Mouse (Mus musculus): ENCODE measurements around the gene Siva1. TPM values are rescaled to one million over a fixed set of nuclear protein-coding genes. Genes with fewer than 3 reads are reported as not detected.

Siva1 gene
- polyA plus RNA-seq, 1 experiment from 2014 or later = 178 TPM

DNA sequence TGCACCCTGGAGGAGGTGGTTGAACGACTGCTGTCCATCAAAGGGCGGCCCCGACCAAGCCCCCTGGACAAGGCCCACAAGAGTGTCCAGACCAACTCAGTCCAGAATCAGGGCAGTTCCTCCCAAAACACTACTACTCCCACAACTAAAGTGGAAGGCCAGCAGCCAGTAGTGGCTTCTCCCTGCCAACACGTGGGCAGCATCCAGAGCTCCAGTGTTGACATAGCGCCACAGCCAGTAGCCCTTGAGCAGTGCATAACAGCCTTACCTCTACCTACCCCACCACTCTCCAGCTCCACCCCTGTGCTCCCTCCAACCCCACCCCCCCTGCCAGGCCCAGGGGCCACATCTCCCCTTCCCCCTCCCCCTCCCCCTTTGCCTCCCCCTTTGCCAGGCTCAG lies 40.5 kb upstream of the Siva1 start:
- H3K9ac ChIP-seq (ENCODE audit: low read depth, low read length) = no peak overlapping the region
- ATAC-seq (ENCODE audit: low FRiP score) = no peak
- H3K27ac ChIP-seq (ENCODE audit: low read depth, low read length) = no peak overlapping the region
- H3K4me3 ChIP-seq (ENCODE audit: low read depth, low read length) = no peak overlapping the region
- no peak overlapping the region for H3K4me2 ChIP-seq (replicated peaks; ENCODE audit: low read depth, low read length)
- WGBS = 89% methylated on average over 5 of the region's 5 CpGs
- no peaks in the 10 kb centered on the region for H3K36me3 ChIP-seq (ENCODE audit: control insufficient read depth, insufficient read depth, low read length)
- no peaks in the 10 kb centered on the region for H3K4me1 ChIP-seq (replicated peaks; ENCODE audit: control insufficient read depth, insufficient read depth, low read length)
- no peaks in the 10 kb centered on the region for H3K9me3 ChIP-seq (ENCODE audit: control insufficient read depth, low read length)
- DNase-seq (ENCODE audit: low spot score) = no peak
- no peaks in the 10 kb centered on the region for H3K27me3 ChIP-seq (ENCODE audit: control insufficient read depth, insufficient read depth, low read length)

DNA sequence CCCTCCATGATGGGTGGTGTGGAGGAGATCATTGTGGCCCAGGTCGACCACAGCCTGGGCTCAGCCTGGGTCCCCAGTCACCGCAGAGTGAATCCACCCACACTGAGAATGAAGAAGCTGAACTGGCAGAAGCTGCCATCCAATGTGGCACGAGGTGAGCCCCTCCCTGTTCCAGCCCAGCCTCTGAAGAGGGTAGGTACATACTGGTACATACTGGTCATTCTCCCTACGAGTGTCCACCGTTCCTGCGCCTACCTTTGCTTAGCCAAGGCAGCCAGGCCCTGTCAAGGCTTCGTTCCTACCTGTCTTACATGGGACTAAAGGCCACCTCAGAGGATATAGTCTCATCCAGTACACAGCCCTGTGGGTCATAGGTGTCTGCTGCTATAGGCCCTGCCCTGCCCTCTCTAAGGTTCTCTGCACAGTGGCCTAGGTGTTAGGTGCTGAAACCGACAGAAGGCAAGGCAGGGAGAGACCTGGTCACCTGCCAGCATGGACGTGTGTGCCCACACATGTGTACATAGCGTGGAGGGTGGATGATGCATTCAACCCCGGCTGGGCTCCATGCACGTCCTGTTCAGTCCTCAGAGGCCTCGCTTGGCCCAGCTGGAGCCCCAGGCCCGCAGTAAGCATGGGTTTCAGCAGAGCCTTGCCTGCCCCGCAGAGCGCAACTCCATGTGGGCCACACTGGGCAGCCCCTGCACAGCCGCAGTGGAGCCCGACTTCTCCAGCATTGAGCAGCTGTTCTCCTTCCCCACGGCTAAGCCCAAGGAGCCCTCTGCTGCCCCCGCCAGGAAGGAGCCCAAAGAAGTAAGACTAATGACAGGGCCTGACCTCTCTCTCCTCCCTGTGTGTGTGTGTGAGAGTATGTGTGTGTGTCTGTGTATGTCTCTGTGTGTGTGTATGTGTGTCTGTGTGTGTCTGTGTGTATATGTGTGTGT lies 39.5 kb upstream of the Siva1 start:
- H3K36me3 ChIP-seq (ENCODE audit: control insufficient read depth, insufficient read depth, low read length) = no peaks in the 10 kb centered on the region
- no peak overlapping the region for H3K4me3 ChIP-seq (ENCODE audit: low read depth, low read length)
- 64% methylated on average over 20 of the region's 20 CpGs for WGBS
- peak; percentile 62 for ATAC-seq (ENCODE audit: low FRiP score)
- H3K4me1 ChIP-seq (replicated peaks; ENCODE audit: control insufficient read depth, insufficient read depth, low read length) = no peaks in the 10 kb centered on the region
- DNase-seq (ENCODE audit: low spot score) = peak; percentile 67
- H3K9ac ChIP-seq (ENCODE audit: low read depth, low read length) = no peak overlapping the region
- H3K9me3 ChIP-seq (ENCODE audit: control insufficient read depth, low read length) = no peaks in the 10 kb centered on the region
- H3K27ac ChIP-seq (ENCODE audit: low read depth, low read length) = no peak overlapping the region
- no peak overlapping the region for H3K4me2 ChIP-seq (replicated peaks; ENCODE audit: low read depth, low read length)
- H3K27me3 ChIP-seq (ENCODE audit: control insufficient read depth, insufficient read depth, low read length) = no peaks in the 10 kb centered on the region

DNA sequence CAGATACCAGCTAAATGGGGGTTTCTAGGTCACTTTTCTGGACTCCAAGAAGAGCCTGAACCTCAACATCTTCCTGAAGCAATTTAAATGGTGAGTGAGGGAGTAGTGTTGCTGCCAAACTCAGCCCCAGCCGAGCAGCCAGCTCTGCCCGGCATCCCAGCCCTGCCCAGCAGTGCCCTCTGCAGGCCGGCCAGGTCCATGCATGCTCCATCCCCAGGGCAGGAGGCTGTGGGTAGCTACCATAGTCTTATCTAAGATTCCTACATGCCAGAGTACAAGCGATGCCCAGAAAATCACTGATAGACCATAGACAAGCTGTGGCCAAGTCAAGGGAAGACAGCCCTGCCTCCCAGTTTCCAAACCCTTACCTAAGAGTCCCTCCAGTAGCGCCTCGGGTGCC lies 38.7 kb upstream of the Siva1 start:
- Histone ChIP-seq H3K4me2 (replicated peaks; ENCODE audit: low read depth, low read length) (no peak overlapping the region), H3K9ac (ENCODE audit: low read depth, low read length) (no peak overlapping the region), H3K27me3 (ENCODE audit: control insufficient read depth, insufficient read depth, low read length) (no peaks in the 10 kb centered on the region), H3K36me3 (ENCODE audit: control insufficient read depth, insufficient read depth, low read length) (no peaks in the 10 kb centered on the region), H3K9me3 (ENCODE audit: control insufficient read depth, low read length) (no peaks in the 10 kb centered on the region), H3K4me1 (replicated peaks; ENCODE audit: control insufficient read depth, insufficient read depth, low read length) (no peaks in the 10 kb centered on the region), H3K27ac (ENCODE audit: low read depth, low read length) (no peak overlapping the region), H3K4me3 (ENCODE audit: low read depth, low read length) (no peak overlapping the region)
- ATAC-seq (ENCODE audit: low FRiP score) = peak; percentile 66; the same call in 1 of the 2 replicates
- peak; percentile 82 for DNase-seq (ENCODE audit: low spot score)
- 50% methylated on average over 6 of the region's 6 CpGs for WGBS

- ATAC-seq (ENCODE audit: low FRiP score) (no peak), DNase-seq (ENCODE audit: low spot score) (no peak)
- WGBS = 78% methylated on average over 6 of the region's 6 CpGs
- Histone ChIP-seq H3K9ac (ENCODE audit: low read depth, low read length) (no peak overlapping the region), H3K9me3 (ENCODE audit: control insufficient read depth, low read length) (no peaks in the 10 kb centered on the region), H3K4me1 (replicated peaks; ENCODE audit: control insufficient read depth, insufficient read depth, low read length) (no peaks in the 10 kb centered on the region), H3K27me3 (ENCODE audit: control insufficient read depth, insufficient read depth, low read length) (no peaks in the 10 kb centered on the region), H3K36me3 (ENCODE audit: control insufficient read depth, insufficient read depth, low read length) (no peaks in the 10 kb centered on the region), H3K4me3 (ENCODE audit: low read depth, low read length) (no peak overlapping the region), H3K27ac (ENCODE audit: low read depth, low read length) (no peak overlapping the region), H3K4me2 (replicated peaks; ENCODE audit: low read depth, low read length) (no peak overlapping the region)
Measured at GRCm38 (mm10) chr12:112606998-112607397, 37.5 kb upstream of the Siva1 start.

DNA sequence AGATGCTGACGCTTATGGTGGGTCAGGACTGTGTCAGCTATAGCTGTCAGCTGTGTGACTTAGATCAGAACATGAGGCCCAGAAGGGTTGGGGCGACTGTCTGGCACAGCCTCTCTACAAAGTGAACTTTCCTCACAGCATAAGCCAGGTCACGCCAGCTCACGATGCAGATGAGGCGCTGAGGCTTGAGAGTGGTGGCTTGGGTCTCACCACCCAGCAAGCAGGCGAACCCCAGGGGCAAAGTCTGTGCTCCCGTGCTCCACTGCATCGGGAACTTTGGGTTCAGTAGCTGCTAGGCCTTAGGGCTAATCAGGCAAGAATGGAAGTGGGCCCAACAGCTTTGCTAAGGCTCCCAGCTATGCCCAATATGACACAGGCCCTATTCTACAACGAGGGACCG lies 35.4 kb upstream of the Siva1 start:
- no peaks in the 10 kb centered on the region for H3K36me3 ChIP-seq (ENCODE audit: control insufficient read depth, insufficient read depth, low read length)
- H3K4me1 ChIP-seq (replicated peaks; ENCODE audit: control insufficient read depth, insufficient read depth, low read length) = no peaks in the 10 kb centered on the region
- H3K9ac ChIP-seq (ENCODE audit: low read depth, low read length) = no peak overlapping the region
- H3K4me2 ChIP-seq (replicated peaks; ENCODE audit: low read depth, low read length) = no peak overlapping the region
- DNase-seq (ENCODE audit: low spot score) (no peak), ATAC-seq (ENCODE audit: low FRiP score) (no peak)
- no peak overlapping the region for H3K4me3 ChIP-seq (ENCODE audit: low read depth, low read length)
- no peaks in the 10 kb centered on the region for H3K9me3 ChIP-seq (ENCODE audit: control insufficient read depth, low read length)
- H3K27ac ChIP-seq (ENCODE audit: low read depth, low read length) = no peak overlapping the region
- 92% methylated on average over 10 of the region's 10 CpGs for WGBS
- no peaks in the 10 kb centered on the region for H3K27me3 ChIP-seq (ENCODE audit: control insufficient read depth, insufficient read depth, low read length)

GRCm38 (mm10) chr12:112616668-112617067 lies 27.8 kb upstream of the Siva1 start:
- ATAC-seq (ENCODE audit: low FRiP score) = no peak
- H3K4me3 ChIP-seq (ENCODE audit: low read depth, low read length) = no peak overlapping the region
- no peak overlapping the region for H3K4me2 ChIP-seq (replicated peaks; ENCODE audit: low read depth, low read length)
- DNase-seq (ENCODE audit: low spot score) = no peak
- peaks cover 21% of the 10 kb centered on the region for H3K27me3 ChIP-seq (ENCODE audit: control insufficient read depth, insufficient read depth, low read length)
- H3K9me3 ChIP-seq (ENCODE audit: control insufficient read depth, low read length) = no peaks in the 10 kb centered on the region
- peaks cover 6% of the 10 kb centered on the region; the same call in 1 of the 2 replicates for H3K4me1 ChIP-seq (replicated peaks; ENCODE audit: control insufficient read depth, insufficient read depth, low read length)
- no peak overlapping the region for H3K9ac ChIP-seq (ENCODE audit: low read depth, low read length)
- H3K27ac ChIP-seq (ENCODE audit: low read depth, low read length) = no peak overlapping the region
- WGBS = 49% methylated on average over 9 of the region's 9 CpGs
- H3K36me3 ChIP-seq (ENCODE audit: control insufficient read depth, insufficient read depth, low read length) = no peaks in the 10 kb centered on the region

DNA sequence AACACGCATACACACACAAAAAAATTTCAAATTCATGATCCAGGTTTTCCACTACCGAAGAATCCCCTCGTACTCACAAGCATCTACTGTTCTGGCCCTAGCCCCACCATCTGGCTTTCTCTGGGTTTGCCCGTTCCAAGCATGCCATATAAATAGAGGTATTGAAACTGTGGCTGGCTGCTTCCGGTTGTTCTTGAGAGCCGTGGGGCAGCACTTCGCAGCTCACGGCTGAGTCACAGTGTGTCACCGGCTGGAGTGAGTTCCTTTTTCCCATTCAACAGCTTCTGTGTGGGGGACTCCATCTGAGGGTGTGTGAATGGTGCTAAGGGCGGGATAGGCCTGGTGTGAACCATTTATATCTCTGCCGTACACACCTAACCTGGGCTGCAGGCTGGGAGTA lies 27.3 kb upstream of the Siva1 start:
- no peak for ATAC-seq (ENCODE audit: low FRiP score)
- H3K27ac ChIP-seq (ENCODE audit: low read depth, low read length) = no peak overlapping the region
- H3K4me2 ChIP-seq (replicated peaks; ENCODE audit: low read depth, low read length) = no peak overlapping the region
- no peaks in the 10 kb centered on the region for H3K36me3 ChIP-seq (ENCODE audit: control insufficient read depth, insufficient read depth, low read length)
- H3K27me3 ChIP-seq (ENCODE audit: control insufficient read depth, insufficient read depth, low read length) = peaks cover 24% of the 10 kb centered on the region
- no peak for DNase-seq (ENCODE audit: low spot score)
- H3K4me3 ChIP-seq (ENCODE audit: low read depth, low read length) = no peak overlapping the region
- whole genome bisulfite sequencing = 88% methylated on average over 11 of the region's 11 CpGs
- H3K9ac ChIP-seq (ENCODE audit: low read depth, low read length) = no peak overlapping the region
- peaks cover 6% of the 10 kb centered on the region; the same call in 1 of the 2 replicates for H3K4me1 ChIP-seq (replicated peaks; ENCODE audit: control insufficient read depth, insufficient read depth, low read length)
- H3K9me3 ChIP-seq (ENCODE audit: control insufficient read depth, low read length) = no peaks in the 10 kb centered on the region

- Histone ChIP-seq H3K36me3 (ENCODE audit: control insufficient read depth, insufficient read depth, low read length) (no peaks in the 10 kb centered on the region), H3K4me3 (ENCODE audit: low read depth, low read length) (no peak overlapping the region), H3K4me1 (replicated peaks; ENCODE audit: control insufficient read depth, insufficient read depth, low read length) (peaks cover 6% of the 10 kb centered on the region; the same call in 1 of the 2 replicates), H3K27me3 (ENCODE audit: control insufficient read depth, insufficient read depth, low read length) (peaks cover 24% of the 10 kb centered on the region), H3K9ac (ENCODE audit: low read depth, low read length) (no peak overlapping the region), H3K4me2 (replicated peaks; ENCODE audit: low read depth, low read length) (no peak overlapping the region), H3K9me3 (ENCODE audit: control insufficient read depth, low read length) (no peaks in the 10 kb centered on the region), H3K27ac (ENCODE audit: low read depth, low read length) (no peak overlapping the region)
- 9% methylated on average over 8 of the region's 8 CpGs for WGBS
- ATAC-seq (ENCODE audit: low FRiP score) (peak; percentile 59), DNase-seq (ENCODE audit: low spot score) (peak; percentile 84)
Measured at GRCm38 (mm10) chr12:112617898-112618380, 26.5 kb upstream of the Siva1 start.
